Comparison of ENCODE assay signal across 14 mouse cellular contexts in genomic region chr1:152750312-152750965, GRCm38 (mm10). TPM values are rescaled to one million over a fixed set of nuclear protein-coding genes. Genes with fewer than 3 reads are reported as not detected.
DNase-seq lines count a peak whose midpoint lies in the region; ATAC-seq and TF ChIP-seq lines count a peak whose summit lies in the region.
"Had no signal": no experiment of that assay in that cellular context is flagged by ENCODE, and none has a peak within 500 bp of the region (broad histone marks: within the 10 kb centered on the region; RNA-seq: fewer than 3 reads in every experiment).

Gene Apobec4, plus strand, starts transcription at chr1:152750551.

- no peak within 1 kb of the TSS for H3K4me3 ChIP-seq in embryonic facial prominence, embryonic 14.5 days (ENCODE audit: low read depth, low read length)
- H3K4me3 ChIP-seq in embryonic facial prominence, embryonic 10.5 days = no peak within 1 kb of the TSS
- no peak within 1 kb of the TSS for H3K4me3 ChIP-seq in midbrain, postnatal 0 days (ENCODE audit: low read depth, low read length)
- no peak within 1 kb of the TSS for H3K4me3 ChIP-seq in midbrain, embryonic 14.5 days (replicated peaks; ENCODE audit: low read depth, low read length)
- H3K4me3 ChIP-seq: stomach, embryonic 15.5 days had no signal

- TF ChIP-seq CTCF in midbrain, postnatal 0 days (IDR thresholded peaks at IDR 0.05) = no peak

- DNase-seq in embryonic facial prominence, embryonic 14.5 days (ENCODE audit: low spot score) = no peak
- no peak for DNase-seq in embryonic facial prominence, embryonic 10.5 days (ENCODE audit: low spot score)
- DNase-seq in kidney, adult 18-20 months = peak; percentile 14
- DNase-seq in kidney, adult 11 months = no peak
- DNase-seq in midbrain, postnatal 0 days (ENCODE audit: low spot score) = no peak
- DNase-seq in midbrain, embryonic 14.5 days = no peak
- peak; percentile 30 for DNase-seq in right cerebral cortex, postnatal 4 days
- DNase-seq in gastrocnemius, adult 8-10 months (ENCODE audit: low spot score in 2 of 2) = no peak
- DNase-seq: cerebellum, postnatal 36 days had no signal

- no peaks in the 10 kb centered on the region for H3K9me3 ChIP-seq in embryonic facial prominence, embryonic 14.5 days (ENCODE audit: control insufficient read depth, low read length)
- no peaks in the 10 kb centered on the region for H3K9me3 ChIP-seq in embryonic facial prominence, embryonic 10.5 days
- no peaks in the 10 kb centered on the region for H3K9me3 ChIP-seq in midbrain, postnatal 0 days (ENCODE audit: low read length)
- H3K9me3 ChIP-seq in midbrain, embryonic 14.5 days (ENCODE audit: control insufficient read depth, low read length) = no peaks in the 10 kb centered on the region
- H3K9me3 ChIP-seq: stomach, embryonic 15.5 days had no signal

- no peak within 1 kb of the TSS for H3K4me2 ChIP-seq in embryonic facial prominence, embryonic 14.5 days (ENCODE audit: low read depth, low read length)
- no peak within 1 kb of the TSS for H3K4me2 ChIP-seq in midbrain, postnatal 0 days (ENCODE audit: low read depth, low read length, poor library complexity, severe bottlenecking)
- no peak within 1 kb of the TSS for H3K4me2 ChIP-seq in midbrain, embryonic 14.5 days (ENCODE audit: low read length)
- H3K4me2 ChIP-seq: stomach, embryonic 15.5 days had no signal

- no peaks in the 10 kb centered on the region for H3K36me3 ChIP-seq in embryonic facial prominence, embryonic 14.5 days (ENCODE audit: control insufficient read depth, insufficient read depth, low read length)
- H3K36me3 ChIP-seq in embryonic facial prominence, embryonic 10.5 days (replicated peaks) = no peaks in the 10 kb centered on the region
- H3K36me3 ChIP-seq in midbrain, postnatal 0 days (ENCODE audit: insufficient read depth, low read length) = no peaks in the 10 kb centered on the region
- no peaks in the 10 kb centered on the region for H3K36me3 ChIP-seq in midbrain, embryonic 14.5 days (ENCODE audit: control insufficient read depth, insufficient read depth, low read length)
- H3K36me3 ChIP-seq: stomach, embryonic 15.5 days had no signal

- ATAC-seq in embryonic facial prominence, embryonic 14.5 days (ENCODE audit: low read depth) = peak; percentile 58; the same call in 1 of the 2 replicates
- ATAC-seq in midbrain, postnatal 0 days (ENCODE audit: low FRiP score) = no peak
- no peak for ATAC-seq in midbrain, embryonic 14.5 days (ENCODE audit: low FRiP score, low TSS enrichment)

- H3K9ac ChIP-seq in embryonic facial prominence, embryonic 14.5 days (ENCODE audit: low read depth, low read length) = no peak within 1 kb of the TSS
- H3K9ac ChIP-seq in midbrain, postnatal 0 days (replicated peaks; ENCODE audit: low read length, poor library complexity, severe bottlenecking) = peak within 1 kb of the TSS; percentile 24; the same call in 1 of the 2 replicates
- H3K9ac ChIP-seq in midbrain, embryonic 14.5 days (replicated peaks; ENCODE audit: low read length) = no peak within 1 kb of the TSS
- H3K9ac ChIP-seq: stomach, embryonic 15.5 days had no signal

- H3K27ac ChIP-seq in embryonic facial prominence, embryonic 14.5 days (replicated peaks; ENCODE audit: low read depth, low read length) = no peak within 1 kb of the TSS
- no peak within 1 kb of the TSS for H3K27ac ChIP-seq in embryonic facial prominence, embryonic 10.5 days (replicated peaks)
- 0 out of 2 replicates have a peak within 1 kb of the TSS, but pooled peaks have one; percentile 32 for H3K27ac ChIP-seq in midbrain, postnatal 0 days (ENCODE audit: low read depth, low read length)
- no peak within 1 kb of the TSS for H3K27ac ChIP-seq in midbrain, embryonic 14.5 days (replicated peaks; ENCODE audit: low read depth, low read length)
- H3K27ac ChIP-seq: stomach, embryonic 15.5 days had no signal

- H3K4me1 ChIP-seq in embryonic facial prominence, embryonic 14.5 days (ENCODE audit: control insufficient read depth, insufficient read depth, low read length) = no peaks in the 10 kb centered on the region
- peaks cover 2% of the 10 kb centered on the region; the same call in 1 of the 2 replicates for H3K4me1 ChIP-seq in embryonic facial prominence, embryonic 10.5 days
- H3K4me1 ChIP-seq in midbrain, postnatal 0 days (ENCODE audit: insufficient read depth, low read length) = no peaks in the 10 kb centered on the region; the same call in 1 of the 2 replicates
- no peaks in the 10 kb centered on the region for H3K4me1 ChIP-seq in midbrain, embryonic 14.5 days (ENCODE audit: control insufficient read depth, insufficient read depth, low read length)
- H3K4me1 ChIP-seq: stomach, embryonic 15.5 days had no signal

- no peaks in the 10 kb centered on the region for H3K27me3 ChIP-seq in embryonic facial prominence, embryonic 14.5 days (replicated peaks; ENCODE audit: control insufficient read depth, insufficient read depth, low read length)
- no peaks in the 10 kb centered on the region for H3K27me3 ChIP-seq in embryonic facial prominence, embryonic 10.5 days (replicated peaks; ENCODE audit: low read depth, poor library complexity, severe bottlenecking)
- no peaks in the 10 kb centered on the region for H3K27me3 ChIP-seq in midbrain, postnatal 0 days (ENCODE audit: insufficient read depth, low read length)
- H3K27me3 ChIP-seq in midbrain, embryonic 14.5 days (ENCODE audit: control insufficient read depth, insufficient read depth, low read length) = no peaks in the 10 kb centered on the region
- H3K27me3 ChIP-seq: stomach, embryonic 15.5 days had no signal

- WGBS in embryonic facial prominence, embryonic 14.5 days = 71% methylated on average over 13 of the region's 13 CpGs
- WGBS in embryonic facial prominence, embryonic 10.5 days = 70% methylated on average over 13 of the region's 13 CpGs
- 45% methylated on average over 13 of the region's 13 CpGs for WGBS in midbrain, postnatal 0 days
- 58% methylated on average over 13 of the region's 13 CpGs for WGBS in midbrain, embryonic 14.5 days

RNA-seq across cellular contexts. Expression of gene Apobec4, which starts in this region (rescaled TPM):
- polyA plus RNA-seq in embryonic facial prominence, embryonic 14.5 days (2014; fragmentation: Nextera tagmentation; extraction: Ambion mirVana) = 0.13 and 0.25 TPM in 2 replicates
- polyA plus RNA-seq in embryonic facial prominence, embryonic 10.5 days (2016; fragmentation: Nextera tagmentation; extraction: Ambion mirVana) = not detected in 2 replicates
- total RNA-seq in midbrain, postnatal 0 days (2014; rRNA removed) = not detected in 2 replicates
- polyA plus RNA-seq in midbrain, postnatal 0 days (2015; fragmentation: Nextera tagmentation; extraction: Ambion mirVana) = not detected in 2 replicates
- polyA plus RNA-seq in midbrain, embryonic 14.5 days (2014; fragmentation: Nextera tagmentation; extraction: Ambion mirVana) = not detected in 2 replicates
- total RNA-seq in gastrocnemius, adult 8-10 months (2022) = not detected
- total RNA-seq: gastrocnemius, postnatal 4 days; hematopoietic stem cell, adult 5-6 weeks; layer of hippocampus, adult 18-20 months; liver, adult 2 months had no signal
- polyA plus RNA-seq: liver, adult 2 months had no signal

Comparison
In these comparisons a context has a peak if more than half of its experiments do, and no peak if none do; other contexts are left out.
1. DNase-seq: peak in kidney, adult 18-20 months (single experiment) and right cerebral cortex, postnatal 4 days (single experiment); none in embryonic facial prominence, embryonic 14.5 days (single experiment), embryonic facial prominence, embryonic 10.5 days (single experiment), kidney, adult 11 months (single experiment), midbrain, postnatal 0 days (single experiment), midbrain, embryonic 14.5 days (single experiment) and gastrocnemius, adult 8-10 months (0 of 2).
2. Peak in ATAC-seq in embryonic facial prominence, embryonic 14.5 days; RNA of the gene not detected or under 1 TPM.